Mouse (Mus musculus): ENCODE data around the gene Paqr5.
A peak's percentile ranks its signal among the peaks of the same experiment; 100 is the strongest.

Gene Paqr5

DNA sequence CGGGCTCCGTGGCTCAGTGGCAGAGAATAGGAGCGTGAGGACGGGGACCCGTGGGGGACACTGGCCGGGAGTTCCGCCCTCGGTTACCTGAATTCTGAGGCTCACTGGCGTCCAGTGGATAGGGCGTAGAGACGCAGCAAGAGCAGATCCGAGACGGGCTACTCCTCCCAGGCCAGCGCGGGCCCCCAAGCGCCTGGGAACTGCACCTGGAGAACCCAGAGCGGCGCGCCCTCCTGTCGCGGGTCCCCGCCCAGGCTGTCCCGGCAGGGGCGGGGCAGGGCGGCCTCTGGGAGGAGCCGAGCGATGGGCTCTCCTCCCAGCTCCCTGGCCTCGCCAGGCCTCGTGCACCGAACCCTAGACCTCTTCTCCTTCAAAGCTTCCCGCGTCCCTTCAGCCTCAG, at the start of gene Paqr5:
TSS of gene Paqr5 (minus strand) at position 257 of the 400 bp plus-strand sequence.
- Histone ChIP-seq H3K27me3 (ENCODE audit: control insufficient read depth, insufficient read depth, low read length, poor library complexity, severe bottlenecking) (no peaks in the 10 kb centered on the region; the same call in 1 of the 2 replicates), H3K36me3 (ENCODE audit: control insufficient read depth, insufficient read depth, low read length, poor library complexity, severe bottlenecking) (no peaks in the 10 kb centered on the region)
- DNase-seq (ENCODE audit: low read depth, low spot score): peak; percentile 5

DNA sequence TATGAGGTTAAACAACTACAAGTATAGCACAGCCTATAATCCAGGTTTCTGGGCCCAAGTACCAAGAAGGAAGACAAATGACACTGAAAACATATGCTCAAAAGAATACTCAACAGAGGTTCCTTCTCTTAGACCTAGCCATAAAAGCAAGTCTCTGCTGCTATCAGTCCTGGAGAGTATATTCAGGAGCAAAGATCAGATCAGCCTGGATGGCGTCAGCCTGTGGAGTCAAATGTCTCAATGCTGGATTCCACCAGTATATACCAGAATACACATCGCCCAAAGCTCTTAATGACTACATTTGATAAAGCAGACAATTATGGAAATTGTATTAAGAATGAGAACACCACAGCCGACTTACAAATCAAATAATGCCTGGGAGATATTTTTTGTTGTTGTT, 35.6 kb upstream of the Paqr5 start:
- 0 out of 2 replicates have a peak, but pooled peaks cover 2% of the 10 kb centered on the region for H3K36me3 ChIP-seq (ENCODE audit: control insufficient read depth, insufficient read depth, low read length, poor library complexity, severe bottlenecking)
- no peak for DNase-seq (ENCODE audit: low read depth, low spot score)
- H3K27me3 ChIP-seq (ENCODE audit: control insufficient read depth, insufficient read depth, low read length, poor library complexity, severe bottlenecking): no peaks in the 10 kb centered on the region

DNA sequence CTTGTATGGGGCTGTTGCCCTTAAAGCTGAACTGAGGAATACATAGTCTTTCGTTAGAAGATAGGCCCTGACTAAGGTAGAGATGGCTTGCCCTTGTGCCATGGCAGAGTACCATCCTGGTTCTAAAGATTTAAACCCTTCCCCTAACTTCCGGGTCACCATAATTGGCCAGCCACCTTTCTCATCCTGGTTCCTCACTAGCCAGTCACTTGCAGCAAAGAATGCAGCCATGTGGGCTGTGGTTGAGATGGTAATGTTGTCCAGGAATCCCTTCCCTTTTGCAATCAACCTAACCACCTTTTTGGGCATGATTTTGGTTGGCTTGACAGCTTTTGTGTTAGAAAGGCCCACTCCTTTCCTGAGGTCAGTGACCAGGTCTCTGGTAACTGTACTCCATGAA, 33.8 kb upstream of the Paqr5 start:
- Histone ChIP-seq H3K36me3 (ENCODE audit: control insufficient read depth, insufficient read depth, low read length, poor library complexity, severe bottlenecking) (0 out of 2 replicates have a peak, but pooled peaks cover 2% of the 10 kb centered on the region), H3K27me3 (ENCODE audit: control insufficient read depth, insufficient read depth, low read length, poor library complexity, severe bottlenecking) (no peaks in the 10 kb centered on the region)
- no peak for DNase-seq (ENCODE audit: low read depth, low spot score)

DNA sequence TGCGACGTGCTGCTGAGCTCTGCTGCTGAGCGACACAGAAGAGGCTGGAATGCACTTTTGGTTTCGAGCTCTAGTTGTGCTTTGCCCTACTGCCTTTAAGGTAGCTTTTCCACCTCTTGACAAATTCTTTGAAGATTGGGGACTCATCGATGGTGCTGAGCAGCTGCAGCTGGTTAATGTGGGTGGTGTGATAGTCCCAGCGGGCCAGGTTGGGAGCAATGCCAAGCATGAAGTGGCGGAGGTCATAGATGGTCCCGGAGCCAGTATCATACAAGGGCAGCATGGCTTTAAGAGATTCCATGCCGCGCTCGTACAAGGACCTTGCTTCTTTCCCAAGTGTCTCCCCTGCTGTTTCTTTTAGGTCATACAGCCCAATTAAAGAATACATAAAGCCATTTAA, 33.3 kb upstream of the Paqr5 start:
- Histone ChIP-seq H3K27me3 (ENCODE audit: control insufficient read depth, insufficient read depth, low read length, poor library complexity, severe bottlenecking) (no peaks in the 10 kb centered on the region), H3K36me3 (ENCODE audit: control insufficient read depth, insufficient read depth, low read length, poor library complexity, severe bottlenecking) (0 out of 2 replicates have a peak, but pooled peaks cover 2% of the 10 kb centered on the region)
- no peak for DNase-seq (ENCODE audit: low read depth, low spot score)

DNA sequence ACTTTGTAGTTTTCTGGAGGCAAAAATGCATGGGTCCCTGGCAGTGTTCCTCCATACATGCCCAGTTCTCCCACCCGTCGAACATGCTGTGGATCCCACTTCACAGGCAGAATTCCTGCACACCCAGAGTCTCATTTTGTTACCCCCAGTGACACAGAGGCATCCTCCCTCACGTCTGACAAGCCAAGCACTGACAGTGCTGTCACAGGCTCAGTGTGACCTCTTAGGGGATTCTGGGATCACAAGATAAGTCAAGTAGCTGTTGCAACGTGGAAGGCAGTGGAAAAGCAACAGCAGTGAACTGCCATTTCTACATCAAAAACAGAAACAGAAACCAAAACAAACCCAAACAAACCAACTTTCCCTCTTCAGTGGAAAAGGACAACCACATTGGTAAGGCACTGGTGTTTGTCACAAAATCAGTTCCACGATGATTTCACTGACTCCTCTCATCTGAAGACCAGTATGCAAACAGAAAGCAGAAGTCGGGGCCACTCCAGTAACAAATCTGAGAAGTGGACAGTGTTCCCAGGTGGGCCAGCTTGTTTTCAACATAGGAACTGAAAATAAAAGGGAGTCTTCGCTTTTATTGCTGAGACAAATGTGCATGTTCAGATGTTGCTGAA, 31.3 kb upstream of the Paqr5 start:
- peak; percentile 55 for DNase-seq (ENCODE audit: low read depth, low spot score)
- Histone ChIP-seq H3K27me3 (ENCODE audit: control insufficient read depth, insufficient read depth, low read length, poor library complexity, severe bottlenecking) (no peaks in the 10 kb centered on the region), H3K36me3 (ENCODE audit: control insufficient read depth, insufficient read depth, low read length, poor library complexity, severe bottlenecking) (no peaks in the 10 kb centered on the region)

DNA sequence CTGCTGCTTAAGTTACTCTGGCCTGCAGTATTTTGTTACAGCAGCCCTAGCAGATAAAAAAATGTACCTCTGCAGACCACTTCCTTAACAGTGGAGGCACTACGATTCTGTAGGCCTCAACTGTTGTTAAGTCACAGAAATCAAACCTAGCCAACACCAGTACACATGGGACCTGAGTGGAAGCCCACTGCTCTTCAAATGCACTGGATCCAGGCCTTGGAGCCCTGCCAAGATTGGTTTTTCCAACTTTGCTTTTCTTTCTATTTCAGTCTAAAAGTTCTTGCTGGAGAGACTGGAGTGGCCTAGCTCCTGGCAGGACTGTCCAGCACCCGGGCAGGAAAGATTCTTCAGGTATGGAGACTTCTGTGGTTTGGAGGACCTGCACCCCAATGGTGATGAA, 29.6 kb upstream of the Paqr5 start:
- Histone ChIP-seq H3K27me3 (ENCODE audit: control insufficient read depth, insufficient read depth, low read length, poor library complexity, severe bottlenecking) (no peaks in the 10 kb centered on the region), H3K36me3 (ENCODE audit: control insufficient read depth, insufficient read depth, low read length, poor library complexity, severe bottlenecking) (no peaks in the 10 kb centered on the region)
- DNase-seq (ENCODE audit: low read depth, low spot score): no peak

DNA sequence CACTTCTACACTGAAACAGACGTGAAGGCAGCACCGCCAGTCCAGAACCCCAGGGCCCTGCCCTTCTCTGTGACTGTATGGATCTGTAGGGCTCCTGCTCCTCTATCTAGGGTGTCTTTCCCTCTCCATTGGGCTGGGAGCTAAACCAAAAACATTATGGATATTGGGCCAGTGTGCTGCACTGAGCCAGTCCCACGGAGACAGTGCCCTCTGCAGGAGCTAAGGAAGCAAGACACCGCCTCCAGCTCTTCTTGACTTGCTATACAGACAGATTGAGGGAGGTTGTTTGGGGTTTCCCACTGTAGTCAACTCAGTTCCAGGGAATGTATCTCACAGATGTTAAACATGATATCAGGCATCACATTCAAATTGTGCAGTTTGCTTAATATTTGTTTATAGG, 24.1 kb upstream of the Paqr5 start:
- H3K27me3 ChIP-seq (ENCODE audit: control insufficient read depth, insufficient read depth, low read length, poor library complexity, severe bottlenecking): no peaks in the 10 kb centered on the region
- H3K36me3 ChIP-seq (ENCODE audit: control insufficient read depth, insufficient read depth, low read length, poor library complexity, severe bottlenecking): no peaks in the 10 kb centered on the region
- peak; percentile 17 for DNase-seq (ENCODE audit: low read depth, low spot score)

DNA sequence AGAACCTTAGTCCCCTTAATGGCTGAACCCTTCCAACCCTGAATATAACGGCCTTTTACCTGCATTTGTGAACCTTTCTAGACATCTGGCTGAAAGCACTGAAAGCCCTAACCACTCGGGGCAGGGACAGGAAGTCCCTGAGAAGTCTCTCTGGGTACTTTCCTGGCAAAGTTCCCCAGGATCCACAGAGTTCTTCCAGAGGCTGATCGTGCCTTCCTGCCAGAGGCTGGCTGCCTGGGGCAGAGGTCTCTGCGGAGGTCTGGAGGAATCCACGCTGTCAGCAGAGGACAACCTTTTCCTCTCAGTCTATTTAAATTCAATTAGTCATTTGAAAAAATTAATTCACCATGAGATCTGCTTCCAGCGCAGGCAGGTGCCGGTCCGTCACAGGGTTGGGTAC, 22.5 kb upstream of the Paqr5 start:
- H3K36me3 ChIP-seq (ENCODE audit: control insufficient read depth, insufficient read depth, low read length, poor library complexity, severe bottlenecking): no peaks in the 10 kb centered on the region
- no peak for DNase-seq (ENCODE audit: low read depth, low spot score)
- no peaks in the 10 kb centered on the region for H3K27me3 ChIP-seq (ENCODE audit: control insufficient read depth, insufficient read depth, low read length, poor library complexity, severe bottlenecking)

DNA sequence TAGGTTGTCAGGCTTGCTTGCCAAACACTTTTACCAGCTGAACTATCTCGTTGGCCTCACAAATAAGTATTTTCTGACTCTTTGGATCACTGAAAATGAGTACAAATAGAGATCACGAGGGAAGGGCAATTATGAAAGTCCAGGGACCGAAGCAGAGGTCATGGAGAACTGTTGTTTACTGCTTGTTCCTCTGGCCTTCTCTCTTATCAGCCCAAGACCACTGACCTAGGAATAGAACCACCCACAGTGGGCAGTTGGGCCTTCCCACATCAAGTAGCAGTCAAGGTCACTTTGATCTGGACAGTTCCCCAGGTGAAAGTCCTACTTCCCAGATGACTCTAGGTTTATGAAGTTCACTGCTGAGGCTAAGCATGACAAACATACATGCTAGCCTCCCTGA, 15.5 kb upstream of the Paqr5 start:
- Histone ChIP-seq H3K27me3 (ENCODE audit: control insufficient read depth, insufficient read depth, low read length, poor library complexity, severe bottlenecking) (no peaks in the 10 kb centered on the region), H3K36me3 (ENCODE audit: control insufficient read depth, insufficient read depth, low read length, poor library complexity, severe bottlenecking) (no peaks in the 10 kb centered on the region)
- no peak for DNase-seq (ENCODE audit: low read depth, low spot score)

DNA sequence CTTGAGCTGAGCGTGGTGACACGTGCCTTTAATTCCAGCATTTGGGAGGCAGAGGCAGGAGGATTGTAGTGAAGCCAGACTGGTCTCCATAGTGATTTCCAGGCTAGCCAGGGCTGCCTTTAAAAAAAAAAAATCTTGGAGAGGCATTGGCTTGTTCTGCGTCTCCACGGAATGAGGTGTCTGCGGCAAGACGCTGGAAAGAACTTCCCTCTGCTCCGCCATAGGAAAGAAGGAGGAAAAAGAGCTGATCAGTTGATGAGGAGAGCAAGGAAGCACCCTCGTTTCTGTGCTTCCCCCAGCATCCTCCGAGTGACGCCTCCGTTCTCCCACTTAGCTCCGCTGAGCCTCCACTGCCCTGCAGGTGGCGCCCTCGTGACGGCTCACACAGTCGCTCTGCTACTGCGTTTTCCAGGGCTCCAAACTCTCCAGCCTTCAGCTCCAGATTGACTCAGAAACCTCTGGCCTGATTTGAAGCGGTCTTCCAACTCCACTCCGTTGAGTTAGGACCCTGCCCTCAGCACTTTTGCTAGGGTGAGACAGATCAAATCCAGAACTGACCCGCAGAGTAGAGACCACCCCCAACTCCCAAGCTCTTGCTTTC, 13.5 kb upstream of the Paqr5 start:
- Histone ChIP-seq H3K36me3 (ENCODE audit: control insufficient read depth, insufficient read depth, low read length, poor library complexity, severe bottlenecking) (no peaks in the 10 kb centered on the region), H3K27me3 (ENCODE audit: control insufficient read depth, insufficient read depth, low read length, poor library complexity, severe bottlenecking) (no peaks in the 10 kb centered on the region)
- DNase-seq (ENCODE audit: low read depth, low spot score): peak; percentile 81

DNA sequence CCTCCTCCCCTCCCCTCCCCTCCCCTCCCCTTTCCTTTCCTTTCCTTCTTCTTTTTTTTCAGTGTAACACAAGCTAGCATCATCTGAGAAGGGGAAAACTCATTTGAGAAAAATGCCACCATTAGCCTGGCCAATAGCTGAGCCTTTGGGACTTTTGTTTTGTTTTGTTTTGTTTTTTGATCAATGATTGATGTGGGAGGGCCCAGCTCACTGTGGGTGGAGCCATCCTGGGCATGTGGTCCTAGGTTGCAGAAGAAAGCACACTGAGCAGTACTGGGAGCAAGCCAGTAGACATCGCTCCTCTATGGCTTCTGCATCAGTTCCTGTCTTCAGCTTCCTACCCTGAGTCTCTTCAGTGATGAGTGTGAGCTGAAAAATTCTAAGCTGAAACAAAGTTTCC, 9.2 kb upstream of the Paqr5 start:
- Histone ChIP-seq H3K36me3 (ENCODE audit: control insufficient read depth, insufficient read depth, low read length, poor library complexity, severe bottlenecking) (no peaks in the 10 kb centered on the region), H3K27me3 (ENCODE audit: control insufficient read depth, insufficient read depth, low read length, poor library complexity, severe bottlenecking) (no peaks in the 10 kb centered on the region)
- DNase-seq (ENCODE audit: low read depth, low spot score): no peak

DNA sequence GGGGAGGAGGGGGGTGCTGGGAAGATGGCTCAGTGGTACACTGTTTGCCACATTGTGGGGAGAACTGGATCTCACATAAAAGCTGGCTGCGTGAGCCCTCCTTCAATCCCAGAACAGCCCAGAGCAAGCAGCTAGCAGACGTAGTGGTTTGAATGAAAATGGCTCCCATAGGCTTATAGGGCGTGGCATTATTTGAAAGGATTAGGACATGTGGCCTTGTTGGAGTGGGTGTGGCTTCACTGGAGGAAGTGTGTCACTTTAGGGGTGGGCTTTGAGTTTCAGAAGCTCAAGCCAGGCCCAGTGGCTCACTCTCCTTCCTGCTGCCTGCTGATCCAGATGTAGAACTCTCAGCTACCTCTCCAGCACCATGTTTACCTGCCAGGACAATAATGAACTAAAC, 5.5 kb upstream of the Paqr5 start:
- H3K36me3 ChIP-seq (ENCODE audit: control insufficient read depth, insufficient read depth, low read length, poor library complexity, severe bottlenecking): no peaks in the 10 kb centered on the region
- H3K27me3 ChIP-seq (ENCODE audit: control insufficient read depth, insufficient read depth, low read length, poor library complexity, severe bottlenecking): no peaks in the 10 kb centered on the region

DNA sequence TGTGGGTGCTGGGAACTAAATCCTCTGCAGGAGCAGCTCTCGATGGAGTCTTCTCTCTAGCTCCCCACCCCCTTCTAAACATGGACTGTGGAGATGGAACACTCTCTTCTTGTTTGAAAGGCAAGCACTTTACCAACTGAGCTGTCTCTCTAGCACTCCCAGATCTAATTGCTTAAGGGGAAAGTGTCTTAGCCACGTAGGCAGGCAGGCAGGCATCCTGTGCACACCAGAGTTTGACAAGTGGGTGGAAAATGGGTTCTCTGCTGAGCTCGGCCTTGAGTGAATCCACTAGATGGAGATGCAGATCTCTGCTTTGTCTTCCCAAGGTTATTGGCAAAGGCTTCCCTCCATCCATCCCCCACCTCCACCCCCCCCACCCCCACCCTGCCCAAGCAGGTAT, 1.4 kb upstream of the Paqr5 start:
- Histone ChIP-seq H3K36me3 (ENCODE audit: control insufficient read depth, insufficient read depth, low read length, poor library complexity, severe bottlenecking) (no peaks in the 10 kb centered on the region), H3K27me3 (ENCODE audit: control insufficient read depth, insufficient read depth, low read length, poor library complexity, severe bottlenecking) (no peaks in the 10 kb centered on the region; the same call in 1 of the 2 replicates)
- no peak for DNase-seq (ENCODE audit: low read depth, low spot score)

More for the DNA sequence above, 5.5 kb upstream of the Paqr5 start:
- no peak for DNase-seq (ENCODE audit: low read depth, low spot score)

DNA sequence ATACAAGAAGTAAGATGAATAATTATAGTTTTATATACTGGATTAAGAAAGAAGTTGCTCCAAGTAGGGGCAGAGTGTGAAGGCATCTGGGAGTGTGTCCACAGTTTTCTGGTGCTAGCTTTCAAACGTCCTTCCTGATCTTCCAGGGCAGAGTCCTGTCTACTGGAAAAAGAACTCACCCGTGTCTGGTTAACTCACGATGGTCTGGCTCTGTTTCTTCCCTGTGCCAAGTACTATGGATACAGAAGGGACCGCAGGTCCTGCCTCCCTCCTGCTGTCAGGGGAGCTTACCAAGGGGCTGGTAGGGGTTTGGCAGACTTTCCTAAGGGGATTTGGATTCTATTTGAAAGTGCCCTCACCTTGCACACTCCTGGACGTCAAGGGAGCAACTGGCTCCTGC, 1.6 kb downstream of the Paqr5 start:
- no peaks in the 10 kb centered on the region; the same call in 1 of the 2 replicates for H3K27me3 ChIP-seq (ENCODE audit: control insufficient read depth, insufficient read depth, low read length, poor library complexity, severe bottlenecking)
- no peak for DNase-seq (ENCODE audit: low read depth, low spot score)
- H3K36me3 ChIP-seq (ENCODE audit: control insufficient read depth, insufficient read depth, low read length, poor library complexity, severe bottlenecking): no peaks in the 10 kb centered on the region

DNA sequence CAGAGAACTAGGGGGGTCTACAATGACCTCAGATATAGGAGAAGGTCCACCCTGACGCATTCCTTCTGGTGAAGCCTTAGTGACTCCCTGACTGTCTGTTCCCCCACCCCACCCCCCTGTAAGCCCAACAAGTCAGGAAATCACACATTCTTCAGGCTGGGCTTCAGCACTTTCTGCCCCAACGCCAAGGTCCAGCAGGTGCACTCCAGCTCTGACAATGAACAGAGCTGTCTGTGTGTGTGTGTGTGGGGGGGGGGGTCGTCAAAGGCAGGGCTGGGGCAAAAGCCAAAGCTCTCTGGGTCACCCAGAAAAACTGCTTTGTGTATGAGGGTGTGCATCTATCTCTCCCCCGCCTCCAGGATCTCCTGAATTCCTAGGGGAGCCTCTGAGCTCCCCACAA, 2.8 kb downstream of the Paqr5 start:
- DNase-seq (ENCODE audit: low read depth, low spot score): no peak
- Histone ChIP-seq H3K36me3 (ENCODE audit: control insufficient read depth, insufficient read depth, low read length, poor library complexity, severe bottlenecking) (no peaks in the 10 kb centered on the region), H3K27me3 (ENCODE audit: control insufficient read depth, insufficient read depth, low read length, poor library complexity, severe bottlenecking) (no peaks in the 10 kb centered on the region; the same call in 1 of the 2 replicates)

All from splenic B cell, adult 2 months (primary cell).